Mouse (Mus musculus) embryonic fibroblast, embryonic 13.5 days (primary cell): Measurements from ENCODE around the gene Eln.

Experiments
- CTCF ChIP-seq: IDR thresholded peaks from 2 replicates; pipeline ENCODE4 v1.5.1; 2011; ENCODE audit warnings: mild to moderate bottlenecking, control low read depth, low read length, moderate library complexity, borderline replicate concordance; ENCODE audit not compliant: insufficient read depth
- POLR2A ChIP-seq: IDR thresholded peaks from 2 replicates; pipeline ENCODE4 v1.6.1; 2011; ENCODE audit warnings: low read depth, mild to moderate bottlenecking, control low read depth, low read length, moderate library complexity

DNA sequence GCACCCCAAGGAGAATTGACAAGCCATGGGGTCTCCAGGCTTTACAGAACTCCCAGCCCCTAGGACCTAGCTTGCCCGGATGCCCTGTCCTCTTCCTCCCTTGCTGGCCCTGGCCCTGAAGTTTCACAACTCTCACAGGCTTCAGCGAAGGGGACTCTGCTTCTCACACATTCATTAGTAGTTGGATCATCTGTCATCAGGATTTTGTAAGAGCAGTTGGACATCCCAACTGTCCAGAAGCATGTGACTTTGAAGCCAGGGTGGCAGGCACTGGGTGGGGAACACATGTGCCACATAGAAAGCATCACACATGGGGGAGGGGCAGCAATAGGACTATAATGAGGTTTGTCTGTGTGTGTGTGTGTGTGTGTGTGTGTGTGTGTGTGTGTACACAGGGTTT is 12.2 kb downstream of the Eln start:
- TF ChIP-seq CTCF: no peak
- TF ChIP-seq POLR2A: no peak
